Mouse (Mus musculus) heart, adult 11 months (tissue): ENCODE results near the gene Mkks.

ENCODE experiments used
- DNase-seq: peaks from one replicate; pipeline ENCODE4 v3.0.0; 2022

Gene Mkks

DNA sequence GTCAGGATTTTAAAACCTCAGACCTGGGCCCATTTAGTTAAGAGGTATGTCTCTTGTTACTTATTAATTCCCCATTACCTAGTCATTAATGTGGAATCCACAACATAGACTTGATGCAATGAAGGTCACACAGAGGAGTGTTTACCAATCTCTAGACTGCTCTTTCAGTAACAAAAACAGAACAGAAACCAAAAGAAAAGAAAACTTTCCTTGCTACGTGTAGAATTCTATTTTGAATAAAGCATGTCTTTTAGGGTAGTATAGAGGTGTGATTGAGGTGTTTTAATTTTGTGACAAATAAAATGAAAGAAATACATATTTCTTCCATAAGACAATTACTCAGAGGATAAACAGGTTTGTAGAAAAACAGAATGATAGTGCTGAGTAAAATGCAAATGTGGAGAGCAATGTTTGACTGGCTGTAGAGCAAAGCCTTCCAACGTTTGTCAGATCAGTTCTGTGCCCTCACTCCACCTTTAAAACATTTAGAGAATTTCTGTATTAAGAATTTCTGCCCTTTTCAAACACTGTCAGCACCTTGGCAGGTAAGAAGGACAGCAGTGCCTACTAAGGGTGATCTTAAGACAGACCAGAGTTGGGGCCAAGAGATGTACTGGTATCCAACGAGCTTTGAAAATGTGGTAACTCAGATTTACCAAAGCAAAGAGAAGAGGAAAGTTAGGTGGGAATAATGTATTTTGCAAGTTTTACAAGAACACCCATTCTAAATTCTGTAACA lies 57.0 kb downstream of the Mkks start:
- DNase-seq, result no peak

DNA sequence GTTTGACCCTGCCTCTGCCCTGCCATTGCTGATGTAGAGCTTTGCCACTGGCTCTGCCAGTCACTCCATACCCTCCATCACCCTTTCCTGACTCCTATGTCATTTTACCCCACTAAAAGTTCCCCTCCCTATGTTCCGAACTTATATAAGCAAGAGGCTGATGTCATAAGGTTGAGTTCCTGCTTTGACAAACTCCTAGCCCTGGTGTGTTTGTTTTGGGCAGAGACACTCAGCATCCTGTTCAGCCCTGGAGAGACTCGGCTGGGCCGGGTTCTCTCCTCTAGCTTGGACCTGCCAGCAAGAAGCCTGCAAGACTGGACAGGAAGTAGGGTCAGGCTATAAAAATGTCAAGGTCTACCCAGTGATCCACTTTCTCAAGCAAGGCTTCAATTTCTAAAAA lies 58.3 kb downstream of the Mkks start:
- DNase-seq, result peak; percentile 97

DNA sequence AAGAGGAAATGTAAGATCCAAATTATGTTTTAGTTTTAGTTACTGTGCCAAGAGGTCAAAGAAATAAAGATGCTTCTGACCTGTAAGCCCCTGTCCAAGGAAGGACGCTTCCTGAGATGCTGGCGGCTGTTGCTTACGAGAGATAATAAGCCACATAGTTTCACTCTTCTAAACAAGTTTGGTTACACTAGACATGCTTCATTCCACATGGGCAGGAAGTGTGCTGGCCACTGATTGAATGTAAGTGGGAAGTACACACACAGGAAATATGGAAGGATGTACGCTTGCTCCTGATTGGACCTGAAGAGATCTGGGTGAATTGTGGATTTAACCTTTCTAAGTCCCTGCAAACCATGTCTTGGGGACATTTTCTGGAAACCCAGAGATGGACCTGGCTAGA lies 63.6 kb downstream of the Mkks start:
- no peak for DNase-seq
